Mouse (Mus musculus) lung, embryonic 14.5 days (tissue): Measurements from ENCODE around the gene Mertk. TPM values are rescaled to one million over a fixed set of nuclear protein-coding genes. Genes with fewer than 3 reads are reported as not detected.

Experiments used
- ATAC-seq: fragments of 200-750 bp; cut with Nextera tagmentation; 2 replicates; pipeline ENCODE4 v1.8.0; 2017; ENCODE audit warnings: mild to moderate bottlenecking, moderate TSS enrichment, moderate library complexity; ENCODE audit not compliant: insufficient read depth
- DNase-seq: peaks from one replicate; pipeline ENCODE4 v3.0.0-alpha.2; 2015
- H3K27ac ChIP-seq: fragments of 300-500 bp; sonication (generic); 2 replicates; pipeline ENCODE4 v1.5.1; 2014; ENCODE audit warnings: low read depth, mild to moderate bottlenecking, moderate library complexity
- H3K27me3 ChIP-seq: fragments of 300-500 bp; sonication (generic); 2 replicates; pipeline ENCODE4 v1.6.1; 2014; ENCODE audit warnings: low read length, control low read depth; ENCODE audit not compliant: insufficient read depth
- H3K36me3 ChIP-seq: fragments of 300-500 bp; sonication (generic); 2 replicates; pipeline ENCODE4 v1.6.1; 2014; ENCODE audit warnings: control low read depth; ENCODE audit not compliant: insufficient read depth
- H3K4me1 ChIP-seq: fragments of 300-500 bp; sonication (generic); 2 replicates; pipeline ENCODE4 v1.6.1; 2014; ENCODE audit warnings: antibody characterized with exemption, control low read depth; ENCODE audit not compliant: insufficient read depth
- H3K4me2 ChIP-seq: fragments of 300-500 bp; sonication (generic); 2 replicates; pipeline ENCODE4 v1.6.1; 2014; ENCODE audit warnings: mild to moderate bottlenecking
- H3K4me3 ChIP-seq: fragments of 300-500 bp; sonication (generic); 2 replicates; pipeline ENCODE4 v1.5.1; 2014; ENCODE audit warnings: low read depth, low read length
- H3K9ac ChIP-seq: fragments of 300-500 bp; sonication (generic); 2 replicates; pipeline ENCODE4 v1.6.1; 2014
- H3K9me3 ChIP-seq: fragments of 300-500 bp; sonication (generic); 2 replicates; pipeline ENCODE4 v1.6.1; 2016; ENCODE audit warnings: low read depth, low read length, control low read depth
- CTCF ChIP-seq: IDR thresholded peaks from 2 replicates; pipeline ENCODE4 v1.5.1; 2016; ENCODE audit warnings: antibody characterized with exemption, low read depth
- WGBS: fragments of 180-500 bp; shearing (Covaris S2); extraction: QIAGEN DNeasy Blood & Tissue Kit; methylation state at CpG from one replicate; pipeline ENCODE4 v1.1.7; 2014; 5-methylcytosine and 5-hydroxymethylcytosine counted together
- polyA plus RNA-seq: library from polyadenylated mRNA; unstranded; fragments of >200 nt; fragmentation: Nextera tagmentation; extraction: Ambion mirVana; gene quantifications from 2 replicates; pipeline ENCODE4 v1.2.1, GENCODE M21; 2014

Mertk gene
- polyA plus RNA-seq, 1 experiment from 2014 or later = 4.5 TPM

DNA sequence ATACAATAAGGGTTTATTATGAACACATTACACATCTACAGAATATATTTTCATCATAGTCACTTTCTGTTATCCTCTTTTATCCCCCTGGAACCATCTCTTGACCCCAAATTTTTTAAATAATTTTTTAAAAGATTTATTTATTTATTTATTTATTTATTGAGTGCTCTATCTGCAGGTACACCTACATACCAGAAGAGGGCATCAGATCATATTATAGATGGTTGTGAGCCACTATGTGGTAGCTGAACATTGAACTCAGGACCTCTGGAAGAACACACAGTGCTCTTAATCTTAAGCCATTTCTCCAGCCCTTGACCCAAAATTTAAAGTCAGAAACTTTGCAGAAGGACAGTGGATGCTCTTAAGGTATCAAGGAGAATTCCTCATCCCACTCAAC is 4.2 kb upstream of the Mertk start:
- Histone ChIP-seq H3K9ac (no peak overlapping the region), H3K27ac (no peak overlapping the region), H3K4me2 (no peak overlapping the region), H3K9me3 (no peaks in the 10 kb centered on the region), H3K27me3 (no peaks in the 10 kb centered on the region), H3K4me3 (no peak overlapping the region), H3K4me1 (no peaks in the 10 kb centered on the region), H3K36me3 (no peaks in the 10 kb centered on the region)
- DNase-seq = no peak
- no peak for ATAC-seq
- TF ChIP-seq CTCF = no peak

- no peak overlapping the region for H3K27ac ChIP-seq
- no peak for DNase-seq
- TF ChIP-seq CTCF = no peak
- no peak for ATAC-seq
- H3K27me3 ChIP-seq = no peaks in the 10 kb centered on the region
- H3K36me3 ChIP-seq = no peaks in the 10 kb centered on the region
- no peak overlapping the region for H3K4me2 ChIP-seq
- H3K4me1 ChIP-seq = no peaks in the 10 kb centered on the region
- no peak overlapping the region for H3K4me3 ChIP-seq
- 60% methylated on average over 3 of the region's 3 CpGs for WGBS
- H3K9me3 ChIP-seq = no peaks in the 10 kb centered on the region
- H3K9ac ChIP-seq = no peak overlapping the region
Measured at GRCm38 (mm10) chr2:128696426-128696825, 2.3 kb upstream of the Mertk start.

DNA sequence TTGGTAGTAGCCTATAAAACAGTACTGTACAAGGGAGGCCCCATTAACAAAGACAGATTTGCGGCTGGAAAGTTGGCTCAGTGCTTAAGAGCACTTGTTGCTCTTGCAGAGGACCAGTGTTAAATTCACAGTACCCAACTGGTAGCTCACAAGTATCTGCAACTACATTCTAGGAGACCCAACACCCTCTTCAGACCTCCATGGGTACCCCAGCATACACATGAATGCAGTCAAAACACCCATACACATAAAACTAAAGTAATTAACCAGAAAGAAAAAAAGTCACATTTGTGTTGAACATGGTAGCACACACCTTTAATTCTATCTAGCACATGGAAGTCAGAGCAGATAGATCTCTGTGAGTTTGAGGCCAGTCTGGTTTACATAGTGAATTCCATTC is 1.7 kb upstream of the Mertk start:
- WGBS = 73% methylated on average over 1 of the region's 1 CpGs
- Histone ChIP-seq H3K9me3 (no peaks in the 10 kb centered on the region), H3K9ac (no peak overlapping the region), H3K27me3 (no peaks in the 10 kb centered on the region), H3K36me3 (no peaks in the 10 kb centered on the region), H3K4me2 (no peak overlapping the region), H3K4me1 (no peaks in the 10 kb centered on the region), H3K27ac (no peak overlapping the region), H3K4me3 (no peak overlapping the region)
- no peak for ATAC-seq
- no peak for DNase-seq
- no peak for TF ChIP-seq CTCF

DNA sequence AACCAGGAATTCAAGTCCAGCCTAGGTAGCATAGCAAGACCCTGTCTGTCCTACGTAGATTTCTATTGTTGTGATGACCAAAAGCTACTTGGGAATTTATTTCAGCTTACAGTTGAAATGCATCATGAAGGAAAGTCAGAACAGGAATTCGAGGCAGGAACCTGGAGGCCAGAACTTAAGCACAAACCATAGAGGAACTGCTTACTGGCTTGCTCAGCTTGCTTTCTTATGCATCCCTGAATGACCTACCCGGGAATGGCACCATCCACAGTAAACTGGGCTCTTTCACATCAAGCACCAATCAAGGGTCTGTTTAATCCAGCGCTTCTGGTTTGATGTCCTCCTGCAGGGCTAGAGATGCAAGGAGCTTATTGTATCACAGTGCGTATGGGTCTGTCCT is 1.2 kb upstream of the Mertk start:
- peak overlapping the region; percentile 91 for H3K4me2 ChIP-seq
- peak overlapping the region; percentile 68; the same call in 1 of the 2 replicates for H3K4me3 ChIP-seq
- DNase-seq (no peak), ATAC-seq (no peak)
- no peaks in the 10 kb centered on the region for H3K27me3 ChIP-seq
- no peak for TF ChIP-seq CTCF
- 45% methylated on average over 5 of the region's 5 CpGs for WGBS
- no peak overlapping the region for H3K27ac ChIP-seq
- no peaks in the 10 kb centered on the region for H3K4me1 ChIP-seq
- H3K9ac ChIP-seq = peak overlapping the region; percentile 33; the same call in 1 of the 2 replicates
- no peaks in the 10 kb centered on the region for H3K9me3 ChIP-seq
- no peaks in the 10 kb centered on the region for H3K36me3 ChIP-seq

DNA sequence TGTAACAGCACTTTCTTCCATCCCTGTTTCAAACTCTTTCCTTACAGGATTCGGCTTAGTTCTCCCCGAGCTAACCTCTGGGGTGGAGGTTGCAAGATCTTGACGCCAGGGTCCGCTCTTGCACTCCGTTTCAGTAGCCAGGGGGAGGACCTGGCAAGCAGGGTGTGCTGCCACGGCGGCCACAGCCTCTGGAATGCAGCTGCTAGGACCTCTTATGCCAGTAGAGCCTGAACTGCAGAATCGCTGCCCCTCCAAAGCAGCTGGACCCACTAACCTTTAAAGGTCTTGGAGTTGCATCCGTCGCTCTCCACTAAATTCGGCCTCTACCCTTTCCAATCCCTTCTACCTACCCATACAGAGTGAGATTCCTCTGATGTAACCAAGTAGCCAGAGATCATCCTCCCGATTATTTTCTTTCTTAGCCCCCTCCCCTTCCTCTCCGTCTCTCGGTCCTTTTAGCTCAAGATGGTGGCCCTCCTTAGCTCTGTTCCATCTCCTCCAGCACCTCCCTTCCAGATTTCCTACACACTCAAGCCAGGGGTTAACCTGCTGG is 540 bp upstream of the Mertk start:
- WGBS = under 1% methylated on average over 14 of the region's 14 CpGs
- H3K36me3 ChIP-seq = no peaks in the 10 kb centered on the region

GRCm38 (mm10) chr2:128699201-128699885 is 587 bp downstream of the Mertk start:
- peak overlapping the region; percentile 70 for H3K9ac ChIP-seq
- H3K27me3 ChIP-seq = no peaks in the 10 kb centered on the region
- ATAC-seq (peak; percentile 26), DNase-seq (peak; percentile 74)
- under 1% methylated on average over 24 of the region's 24 CpGs for WGBS
- no peaks in the 10 kb centered on the region for H3K9me3 ChIP-seq
- no peaks in the 10 kb centered on the region for H3K36me3 ChIP-seq
- peak overlapping the region; percentile 90 for H3K27ac ChIP-seq
- H3K4me3 ChIP-seq = peak overlapping the region; percentile 68
- TF ChIP-seq CTCF = no peak
- peak overlapping the region; percentile 91 for H3K4me2 ChIP-seq
- no peaks in the 10 kb centered on the region for H3K4me1 ChIP-seq

More for the DNA sequence above, 540 bp upstream of the Mertk start:
- H3K9me3 ChIP-seq = no peaks in the 10 kb centered on the region
- DNase-seq (peak; percentile 96), ATAC-seq (peak; percentile 92)
- no peaks in the 10 kb centered on the region for H3K4me1 ChIP-seq
- H3K4me2 ChIP-seq = peak overlapping the region; percentile 91
- H3K9ac ChIP-seq = peak overlapping the region; percentile 33; the same call in 1 of the 2 replicates
- peak overlapping the region; percentile 90 for H3K27ac ChIP-seq
- H3K27me3 ChIP-seq = no peaks in the 10 kb centered on the region
- TF ChIP-seq CTCF = peak; percentile 93
- H3K4me3 ChIP-seq = peak overlapping the region; percentile 68

GRCm38 (mm10) chr2:128704474-128704873 is 5.7 kb downstream of the Mertk start:
- no peaks in the 10 kb centered on the region for H3K36me3 ChIP-seq
- no peak overlapping the region for H3K4me2 ChIP-seq
- no peak overlapping the region for H3K9ac ChIP-seq
- H3K4me3 ChIP-seq = no peak overlapping the region
- DNase-seq (peak; percentile 49), ATAC-seq (no peak)
- 68% methylated on average over 3 of the region's 3 CpGs for WGBS
- H3K27ac ChIP-seq = no peak overlapping the region
- TF ChIP-seq CTCF = no peak
- no peaks in the 10 kb centered on the region for H3K4me1 ChIP-seq
- H3K9me3 ChIP-seq = no peaks in the 10 kb centered on the region
- no peaks in the 10 kb centered on the region for H3K27me3 ChIP-seq
